Mouse (Mus musculus): ENCODE measurements at regions not wholly inside any gene's neighbourhood (a gene's known extent, or its start where the extent isn't known, plus 50 kb on each side); places are given as distances from the start of the nearest gene placed in this dataset.

DNA sequence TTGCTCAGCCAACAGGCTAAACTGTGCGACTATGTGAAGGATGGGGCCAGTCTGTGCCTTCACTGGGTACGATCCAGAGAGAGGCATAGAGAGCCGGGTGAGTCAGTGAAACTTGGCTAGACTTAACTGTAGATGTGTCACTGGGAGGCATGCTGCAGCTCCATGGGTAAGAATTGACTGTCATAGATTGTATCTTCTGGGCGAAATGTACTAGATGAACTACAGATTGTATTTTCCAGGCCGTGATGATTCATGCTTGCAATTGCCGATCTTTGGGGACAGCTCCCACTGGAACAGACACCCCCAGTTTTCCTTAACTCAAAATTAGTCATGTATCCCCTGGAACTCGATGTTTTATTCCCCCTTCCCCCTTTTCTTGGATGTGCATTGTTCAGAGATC, 84.5 kb upstream of the Arrdc4 start:
- TF ChIP-seq POLR2A (IDR thresholded peaks at IDR 0.05; ENCODE audit: low read depth, low read length) (no peak), CTCF (conservative IDR thresholded peaks at IDR 0.05; ENCODE audit: insufficient read depth, insufficient read length, low read depth, low read length) (no peak)

Measured in kidney, adult 2 months (tissue).